Mouse (Mus musculus) adrenal gland, postnatal 36 days (tissue): Measurements from ENCODE around the gene Rbms3. TPM values are rescaled to one million over a fixed set of nuclear protein-coding genes. Genes with fewer than 3 reads are reported as not detected.
A peak's percentile ranks its signal among the peaks of the same experiment; 100 is the strongest.

Source experiments
- DNase-seq, 2 experiments: peaks; one replicate each; pipeline ENCODE4 v3.0.0; 2021; ENCODE audit warnings: mixed read lengths in 1 of 2
- total RNA-seq, 2 experiments: library from RNA; stranded (reverse); gene quantifications; 2 replicates each; pipeline ENCODE4 v1.2.3; 2021

Gene Rbms3
- total RNA-seq, 2 experiments from 2014 or later = 24.3 to 34.3 TPM

DNA sequence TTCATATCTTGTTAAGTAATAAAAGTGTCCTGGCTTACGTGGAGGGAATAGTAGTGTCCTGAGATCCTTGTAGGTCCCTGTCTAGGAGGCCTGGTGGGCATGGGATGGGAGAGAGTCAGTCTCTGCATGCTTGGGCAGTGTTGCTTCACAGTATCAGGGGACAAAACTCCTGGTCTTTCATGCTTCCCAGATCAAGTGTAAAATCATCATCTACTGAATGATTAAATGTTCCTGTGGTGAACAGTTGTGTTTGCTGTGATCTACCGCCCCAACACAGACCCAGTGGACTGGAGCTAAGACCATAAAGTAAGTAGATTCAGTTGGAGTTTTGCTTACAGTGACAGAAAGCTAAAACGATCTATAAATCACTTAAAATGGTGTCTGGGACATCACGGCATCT, 654.4 kb downstream of the Rbms3 start:
- DNase-seq = no peak

DNA sequence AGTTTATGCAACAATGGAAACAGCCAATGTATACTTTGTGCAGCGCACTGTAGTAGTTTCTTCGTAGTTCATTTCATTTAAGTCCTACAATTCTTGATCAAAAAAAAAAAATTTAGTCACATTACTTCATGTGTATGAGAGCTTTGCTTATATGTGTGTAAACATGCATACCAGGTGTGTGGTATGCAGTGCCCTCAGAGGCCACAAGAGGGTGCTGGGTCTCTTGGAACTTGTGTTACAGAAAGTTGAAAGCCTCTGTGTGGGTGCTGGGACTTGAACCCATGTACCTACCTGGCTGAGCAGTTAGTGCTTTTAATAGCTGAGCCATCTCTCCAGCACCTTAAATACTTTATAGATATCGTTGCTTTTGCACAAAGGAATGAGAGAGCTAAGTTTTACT, 655.6 kb downstream of the Rbms3 start:
- no peak for DNase-seq

DNA sequence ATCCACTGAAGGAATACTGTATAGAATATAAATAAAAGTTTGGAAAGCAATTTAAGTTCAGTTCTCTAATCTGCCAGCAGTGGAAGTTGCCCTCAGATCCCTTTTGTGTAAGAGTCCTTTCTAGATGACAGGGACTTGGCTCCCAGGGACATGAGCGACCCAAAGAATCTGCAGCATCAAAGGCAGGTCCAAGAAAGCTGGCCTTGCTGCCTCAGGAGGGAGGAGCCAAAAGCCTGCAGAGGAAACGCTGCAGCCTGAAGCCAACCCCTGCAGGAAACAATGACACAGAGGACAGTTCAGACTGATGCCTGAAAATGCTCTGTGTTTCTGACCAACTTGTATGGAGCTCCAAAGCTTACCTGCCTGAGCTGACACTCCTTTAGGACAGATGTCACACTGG, 656.1 kb downstream of the Rbms3 start:
- peak; percentile 52 to 53 for DNase-seq

DNA sequence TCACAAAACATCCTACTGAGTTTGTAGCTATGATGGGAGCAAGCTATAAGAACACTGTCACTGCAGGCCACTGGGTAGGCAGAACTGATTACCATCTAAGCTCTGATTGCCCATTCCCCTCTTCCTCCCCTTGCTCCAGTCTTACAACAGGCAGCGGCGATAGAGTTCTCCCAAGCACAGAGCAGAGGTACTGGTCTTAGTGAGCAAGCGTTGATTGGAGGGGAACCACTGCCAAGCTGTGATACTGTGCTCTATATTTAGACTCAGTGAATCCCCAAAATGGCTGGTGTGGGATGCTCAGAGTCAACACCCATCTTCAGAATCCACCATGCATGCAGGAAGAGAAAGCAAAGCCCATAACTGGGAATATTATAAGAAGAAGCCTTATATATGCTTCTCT, 662.4 kb downstream of the Rbms3 start:
- DNase-seq = no peak

DNA sequence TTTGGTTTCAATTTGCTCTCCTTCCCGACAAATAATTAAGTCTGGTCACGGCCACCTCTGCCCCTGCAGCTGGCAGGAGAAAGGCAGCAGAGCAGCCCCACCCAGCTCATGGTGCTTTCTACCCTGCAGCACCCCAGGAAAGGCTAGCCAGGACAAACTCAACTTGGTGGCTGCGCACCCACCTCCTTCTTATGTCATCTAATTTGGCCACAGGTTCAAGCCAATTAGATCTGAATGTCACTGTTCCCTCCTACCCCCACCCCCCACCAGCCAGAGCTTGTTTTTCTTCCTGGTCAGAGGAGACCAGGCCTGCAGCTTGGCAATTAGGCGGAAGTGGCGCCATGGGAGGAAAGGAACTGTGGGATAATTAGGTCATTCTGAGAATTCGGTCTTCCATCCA, 664.0 kb downstream of the Rbms3 start:
- peak in 1 of 2 experiments; percentile 19 for DNase-seq

DNA sequence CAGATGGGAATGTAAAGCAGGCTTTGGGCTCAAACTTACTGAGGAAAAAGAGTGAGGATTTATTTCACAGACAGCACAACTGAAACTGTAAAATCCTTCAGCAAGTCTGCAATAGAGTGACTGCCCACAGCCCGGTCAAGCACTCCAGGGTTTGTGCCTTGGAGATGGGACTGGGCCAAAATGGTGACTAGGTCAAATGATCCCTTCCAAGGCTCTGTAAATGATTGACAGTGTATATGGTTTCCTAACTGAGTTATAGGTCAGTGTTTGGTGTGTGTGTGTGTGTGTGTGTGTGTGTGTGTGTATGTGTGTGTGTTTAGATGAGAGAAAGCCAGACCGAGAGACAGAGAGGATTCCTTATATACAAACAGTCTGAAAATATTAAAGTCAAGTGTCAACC, 673.6 kb downstream of the Rbms3 start:
- DNase-seq = no peak

DNA sequence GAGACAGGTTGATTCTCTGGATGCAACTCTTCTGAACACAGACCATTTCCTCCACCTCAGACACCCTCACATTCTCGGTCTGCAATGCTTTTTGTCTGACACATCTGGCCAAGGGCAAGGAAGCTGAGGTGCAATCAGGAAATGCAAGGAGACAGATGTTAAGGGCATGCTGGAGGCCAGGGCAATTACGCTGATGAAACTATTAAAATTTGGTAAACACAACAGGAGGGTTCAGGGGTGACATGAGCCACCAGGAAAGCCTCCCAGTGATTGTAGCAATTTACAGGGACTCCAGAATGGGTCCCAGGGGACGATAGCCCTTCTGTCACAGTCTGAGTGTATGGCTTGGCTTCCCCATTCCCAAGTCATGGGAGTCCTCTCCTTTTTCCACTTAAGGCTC, 681.5 kb downstream of the Rbms3 start:
- DNase-seq = no peak

DNA sequence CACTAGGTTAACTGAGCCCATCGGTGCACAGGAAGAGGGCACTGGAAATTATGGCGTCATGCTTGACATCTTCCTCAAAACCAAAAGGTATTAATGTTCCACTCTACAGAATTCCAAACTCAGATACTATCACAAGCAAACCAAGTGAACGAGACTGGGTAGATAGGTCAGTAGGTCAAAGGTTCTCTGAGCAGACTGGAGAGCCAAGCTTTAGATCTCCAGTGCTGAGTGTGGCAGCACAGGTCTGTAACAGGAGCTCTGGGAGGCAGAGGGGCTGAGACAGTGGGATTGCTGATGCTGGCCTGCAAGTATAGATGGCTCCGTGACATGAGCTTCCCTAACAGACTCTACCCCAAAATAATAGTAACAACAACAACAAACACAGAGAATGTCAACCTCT, 682.3 kb downstream of the Rbms3 start:
- no peak for DNase-seq

DNA sequence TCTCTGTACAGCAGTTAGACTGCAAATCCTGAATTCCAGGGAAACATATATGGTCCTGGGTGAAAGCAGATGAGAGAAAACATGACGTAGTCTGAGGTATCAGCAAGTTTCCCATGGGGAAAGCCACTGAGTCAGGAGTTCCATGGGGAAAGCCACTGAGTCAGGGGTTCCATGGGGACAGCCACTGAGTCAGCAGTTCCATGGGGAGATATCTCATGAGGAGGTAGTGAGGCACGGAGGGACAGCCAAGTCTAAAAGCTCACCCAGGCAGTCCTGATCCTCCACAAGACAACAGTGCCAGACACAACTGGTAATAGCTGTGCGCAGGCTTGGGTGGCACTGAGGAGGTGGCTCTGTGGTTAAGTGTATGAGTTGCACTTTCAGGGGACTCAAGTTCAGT, 682.9 kb downstream of the Rbms3 start:
- peak; percentile 16 to 19 for DNase-seq

DNA sequence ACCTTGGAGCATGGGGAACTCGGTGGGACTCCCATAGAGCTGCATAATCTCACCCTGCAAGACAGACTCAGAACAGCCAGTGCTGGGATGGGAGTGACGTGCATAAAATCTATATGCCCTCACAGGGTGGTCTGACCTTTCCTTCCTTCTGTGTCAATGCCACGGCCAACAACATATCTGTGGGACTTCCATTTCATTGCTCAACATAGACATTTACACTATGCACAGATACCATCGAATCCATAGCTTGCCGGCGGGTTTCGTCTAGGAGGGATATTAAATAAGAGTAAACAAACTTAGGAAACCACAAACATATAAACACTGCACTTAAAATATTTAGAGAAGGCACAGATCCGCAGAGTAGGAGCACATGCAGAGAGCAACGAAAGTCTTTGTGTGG, 684.0 kb downstream of the Rbms3 start:
- DNase-seq = no peak

DNA sequence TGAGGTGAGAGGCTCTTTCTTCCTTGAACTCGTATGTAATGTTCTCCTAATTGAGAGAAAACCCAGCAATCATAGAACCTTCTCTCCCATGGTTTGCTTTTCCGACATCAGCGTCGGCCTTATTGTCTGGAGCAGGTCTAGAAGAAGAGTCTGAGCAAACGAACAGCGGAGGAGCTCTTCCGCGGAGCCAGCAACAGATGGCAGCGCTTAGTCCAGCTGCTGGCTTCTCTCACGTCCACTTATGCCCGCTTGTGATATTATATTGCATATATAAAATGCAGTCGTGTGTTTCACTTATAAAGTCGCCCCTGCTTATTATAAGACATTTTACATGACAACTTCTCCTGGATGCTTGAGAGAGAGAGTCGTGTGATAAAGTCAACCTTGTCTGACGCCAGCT, 685.8 kb downstream of the Rbms3 start:
- DNase-seq = no peak

DNA sequence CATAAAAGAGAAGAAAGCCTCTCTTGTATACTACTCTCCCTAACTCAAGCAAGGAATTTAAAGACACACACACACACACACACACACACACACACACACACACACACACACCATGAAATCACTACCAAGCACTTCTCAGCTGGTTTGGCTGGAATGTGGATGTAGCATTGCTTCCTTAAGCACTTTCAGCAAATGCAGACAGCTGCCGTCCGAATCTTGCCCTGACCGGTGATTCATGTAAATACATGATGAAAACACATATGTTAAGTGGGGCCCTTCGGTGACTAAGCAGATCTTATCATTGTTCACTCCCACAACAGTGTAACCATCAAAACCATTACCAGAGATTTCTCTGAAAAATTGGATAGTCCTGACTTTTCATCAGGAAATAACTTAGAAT, 688.6 kb downstream of the Rbms3 start:
- no peak for DNase-seq

DNA sequence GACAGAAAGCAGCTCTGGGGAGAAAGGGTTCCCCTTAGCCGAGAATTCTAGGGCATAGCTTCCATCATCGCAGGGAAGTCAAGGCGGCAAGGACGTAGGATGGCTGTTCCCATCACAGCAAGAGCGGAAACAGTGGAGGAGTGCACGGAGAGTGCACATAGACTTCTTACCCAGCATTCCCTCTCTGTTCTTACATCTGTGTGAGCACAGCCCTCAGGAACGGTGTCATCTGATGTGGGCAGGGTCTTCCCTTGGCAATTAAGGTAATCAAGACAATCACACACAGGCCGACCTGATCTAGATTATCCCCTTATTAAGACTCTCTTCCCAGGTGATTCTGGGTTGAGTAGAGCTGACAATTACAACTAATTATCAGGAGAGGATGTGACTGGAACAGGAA, 689.0 kb downstream of the Rbms3 start:
- no peak for DNase-seq

DNA sequence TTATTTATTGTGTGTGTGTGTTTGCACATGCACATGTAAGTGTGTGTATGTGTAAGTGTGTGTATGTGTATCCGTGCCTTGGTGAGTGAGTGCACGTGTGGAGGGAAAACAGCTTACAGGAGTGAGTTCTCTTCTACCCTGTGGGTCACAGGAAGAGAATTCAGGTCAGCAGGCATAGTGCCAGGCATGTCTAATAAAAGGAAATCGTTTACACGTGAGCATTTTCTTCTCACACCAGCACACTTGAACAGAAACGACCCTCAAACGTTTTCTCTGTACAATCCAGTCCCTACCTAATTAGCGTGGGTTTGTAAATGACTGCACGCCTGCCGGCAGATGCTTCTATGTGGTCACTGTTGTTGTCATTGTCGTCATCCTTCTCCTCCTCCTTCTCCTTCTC, 701.4 kb downstream of the Rbms3 start:
- no peak for DNase-seq

DNA sequence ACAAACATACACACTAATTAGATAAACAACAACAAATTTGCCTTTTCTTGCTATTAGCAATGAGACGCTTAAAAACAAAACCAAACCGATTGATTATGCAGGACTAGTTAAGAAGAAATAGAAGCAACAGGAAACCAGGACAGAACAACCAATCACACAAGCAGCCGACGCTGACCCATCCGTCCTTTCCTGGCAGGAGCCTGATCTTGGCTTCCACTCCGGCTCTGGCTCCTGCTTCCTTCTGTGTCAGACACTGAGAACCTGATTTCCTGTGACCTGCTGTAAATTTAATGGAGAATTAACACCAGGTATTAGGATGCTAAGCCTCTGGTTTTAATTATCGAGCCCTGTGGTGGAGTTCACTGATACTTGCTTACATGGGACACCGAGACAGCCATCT, 706.6 kb downstream of the Rbms3 start:
- no peak for DNase-seq

DNA sequence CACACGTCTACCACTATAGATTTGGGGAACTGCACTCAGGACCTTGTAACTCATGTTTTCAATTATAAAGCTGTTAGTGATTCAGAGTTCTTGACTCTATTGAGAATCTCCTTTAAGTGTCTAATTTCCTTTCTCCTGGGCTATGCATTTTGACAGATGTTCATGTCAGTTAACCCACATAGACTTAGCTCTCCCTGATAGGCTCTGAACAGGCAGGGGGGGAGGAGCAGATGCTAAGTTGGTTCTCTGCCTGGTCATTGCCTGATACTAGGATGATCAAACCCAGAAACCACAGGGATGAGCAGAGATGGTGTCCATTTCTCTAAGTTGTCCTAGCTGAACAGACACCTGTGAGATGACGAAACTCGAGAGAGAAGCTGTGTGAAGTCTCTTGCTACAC, 707.2 kb downstream of the Rbms3 start:
- no peak for DNase-seq

DNA sequence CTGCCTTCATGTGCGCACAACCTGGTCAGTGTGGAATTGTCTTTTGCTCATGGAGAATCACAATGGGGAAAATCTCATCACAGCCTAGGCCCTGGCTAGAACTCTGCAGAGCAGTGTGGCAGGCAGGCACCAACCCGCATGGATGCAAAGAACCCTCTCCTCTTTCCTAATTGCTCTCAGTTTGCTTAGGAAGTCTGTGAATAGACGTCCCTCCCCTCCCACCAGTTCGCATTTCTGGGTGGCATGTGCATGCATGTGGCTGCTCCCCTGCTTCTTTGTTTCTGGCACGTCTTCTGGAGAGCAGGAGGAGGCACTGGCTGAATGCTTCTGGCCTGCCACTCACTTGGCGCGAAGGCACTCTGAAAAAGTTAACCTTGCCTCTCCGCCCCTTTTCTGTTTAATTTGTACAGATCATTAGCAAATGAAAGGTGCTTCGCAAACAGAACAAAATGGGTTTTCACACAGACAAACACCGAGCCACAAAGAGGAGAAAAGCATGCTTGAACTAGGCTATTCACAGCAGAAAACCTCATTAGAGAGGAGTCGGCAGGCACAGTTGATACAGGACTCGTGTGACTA, 710.2 kb downstream of the Rbms3 start:
- no peak for DNase-seq

DNA sequence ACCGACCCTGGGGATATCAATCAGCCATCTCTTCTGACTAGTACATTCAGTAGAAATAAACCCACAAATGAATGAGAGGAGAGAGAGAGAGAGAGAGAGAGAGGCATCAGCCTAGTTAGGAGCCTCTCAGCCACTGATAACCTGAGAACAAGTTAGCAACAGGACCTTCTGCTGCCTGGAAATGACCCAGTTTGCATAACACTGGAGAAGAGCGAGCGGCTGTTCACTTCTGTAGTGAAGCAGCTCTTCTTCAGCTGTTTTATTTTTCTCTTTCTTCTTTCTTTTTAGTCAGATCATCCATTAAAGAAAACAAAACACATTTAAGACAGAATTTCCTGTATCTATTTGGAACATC, 717.2 kb downstream of the Rbms3 start:
- no peak for DNase-seq

DNA sequence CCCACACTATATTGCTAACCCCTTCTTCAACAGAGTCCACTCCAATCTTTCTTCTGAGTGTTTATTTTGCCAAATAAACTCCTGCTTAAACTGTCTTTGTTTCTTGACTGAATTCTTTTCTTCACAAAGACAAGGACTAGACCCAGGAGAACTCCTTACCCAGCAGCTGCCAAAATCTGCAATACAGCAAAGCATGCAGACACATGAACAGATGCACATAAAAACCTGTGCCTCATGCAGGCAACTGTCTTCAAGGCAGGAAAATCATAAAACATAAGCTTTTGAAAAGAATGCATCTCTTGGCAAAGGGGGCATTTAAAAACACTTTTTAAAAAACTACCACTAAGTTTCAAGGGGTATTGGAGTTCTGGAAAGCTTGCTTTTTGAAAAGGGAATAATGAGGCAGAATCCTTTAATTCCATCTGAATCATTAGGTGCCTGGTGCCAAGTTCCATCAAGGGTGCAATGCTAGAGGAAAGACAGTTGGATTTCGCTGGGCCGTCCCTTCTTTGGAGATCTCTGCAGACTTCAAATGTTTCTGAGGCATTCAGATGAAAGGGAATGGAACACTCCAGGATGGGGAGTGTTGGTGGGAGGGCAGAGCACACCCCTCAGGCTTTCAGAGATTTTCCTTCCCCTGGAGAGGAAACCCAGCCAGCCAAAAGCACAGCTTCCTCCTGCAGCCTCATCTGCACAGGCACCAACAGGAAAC, 717.8 kb downstream of the Rbms3 start:
- peak; percentile 1 to 13 for DNase-seq

DNA sequence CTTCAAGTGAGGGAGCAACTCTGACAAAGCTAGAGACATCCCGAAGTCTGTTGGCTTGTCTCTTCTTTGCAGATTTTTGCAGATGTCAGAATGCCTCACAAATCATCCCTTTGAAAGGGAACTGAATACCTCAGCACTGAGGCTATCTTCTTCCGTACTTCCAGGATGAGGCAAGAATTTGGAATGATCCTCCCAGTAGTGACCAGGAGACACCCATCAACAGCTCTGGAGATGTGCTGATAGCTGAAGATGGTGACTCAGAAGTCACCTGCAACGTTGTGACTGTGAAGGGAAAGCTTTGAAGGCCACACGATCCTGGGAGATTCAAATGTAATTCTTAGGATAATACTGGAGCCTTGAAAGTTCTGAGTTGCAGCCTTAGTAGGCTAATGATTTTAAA, 720.2 kb downstream of the Rbms3 start:
- DNase-seq = no peak

DNA sequence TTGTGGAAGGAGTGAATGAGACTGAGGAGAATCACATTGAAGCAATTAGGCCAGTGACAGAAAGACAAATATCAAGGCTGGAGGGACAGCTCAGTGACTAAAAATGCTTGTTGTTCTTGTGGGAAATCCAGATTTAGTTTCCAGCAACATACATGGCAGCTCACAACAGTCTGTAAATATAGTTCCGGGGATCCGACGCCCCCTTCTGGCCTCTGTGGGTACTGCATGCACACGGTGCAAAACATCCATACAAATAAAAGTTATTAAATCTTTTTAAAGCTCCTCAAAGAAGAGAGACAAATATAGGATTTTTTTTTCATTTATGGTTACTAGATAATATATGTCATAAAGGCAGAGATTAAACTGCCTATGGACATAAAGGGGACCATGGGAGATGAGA, 722.8 kb downstream of the Rbms3 start:
- no peak for DNase-seq

DNA sequence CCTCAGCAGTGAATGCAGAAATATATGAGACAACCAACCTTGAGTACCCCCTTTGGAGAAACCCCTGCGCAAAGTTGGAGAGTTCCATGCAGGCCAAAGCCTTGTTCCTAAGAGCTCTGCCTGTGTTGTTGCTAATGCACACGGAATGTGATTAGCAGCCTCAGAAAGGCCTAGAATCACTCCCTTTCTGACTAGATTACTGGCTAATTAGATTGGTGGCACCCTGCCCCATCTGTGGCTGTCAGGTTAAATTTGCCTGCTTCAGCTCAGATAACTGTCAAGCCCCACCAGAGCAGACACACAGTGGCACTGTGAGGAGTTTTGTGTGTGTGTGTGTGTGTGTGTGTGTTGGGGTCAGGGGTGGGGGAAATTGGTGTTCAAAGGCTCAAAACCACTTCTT, 724.1 kb downstream of the Rbms3 start:
- DNase-seq = peak in 1 of 2 experiments; percentile 2

DNA sequence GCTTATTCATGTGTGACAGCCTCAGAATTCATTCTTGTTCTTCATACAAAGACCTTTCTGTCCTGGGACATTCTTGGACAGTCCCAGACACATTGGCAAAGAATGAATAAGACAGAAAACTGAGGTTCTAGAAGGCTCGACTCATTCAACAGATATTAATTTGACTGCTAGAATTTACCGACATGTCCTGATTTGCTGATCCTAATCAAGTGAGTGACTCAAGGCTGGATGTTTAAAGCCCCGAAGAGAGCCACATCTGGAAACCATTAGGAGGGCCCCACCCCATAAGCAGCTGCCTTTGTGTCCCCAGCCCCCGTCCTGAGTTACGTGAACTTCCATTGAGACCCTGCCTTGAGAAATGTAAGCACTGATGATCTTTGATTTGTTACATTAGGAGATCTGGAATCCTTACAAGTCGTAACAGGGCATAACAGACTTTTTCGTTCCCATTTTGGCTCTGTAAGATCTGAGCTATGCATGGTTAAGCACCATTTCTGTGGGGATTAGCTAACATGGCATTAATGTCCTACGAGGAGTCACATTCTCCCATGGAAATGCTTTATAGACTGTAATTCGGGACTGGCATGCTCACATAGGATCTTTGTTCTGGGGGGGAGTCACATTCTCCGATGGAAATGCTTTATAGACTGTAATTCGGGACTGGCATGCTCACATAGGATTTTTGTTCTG, 726.3 kb downstream of the Rbms3 start:
- DNase-seq = no peak

DNA sequence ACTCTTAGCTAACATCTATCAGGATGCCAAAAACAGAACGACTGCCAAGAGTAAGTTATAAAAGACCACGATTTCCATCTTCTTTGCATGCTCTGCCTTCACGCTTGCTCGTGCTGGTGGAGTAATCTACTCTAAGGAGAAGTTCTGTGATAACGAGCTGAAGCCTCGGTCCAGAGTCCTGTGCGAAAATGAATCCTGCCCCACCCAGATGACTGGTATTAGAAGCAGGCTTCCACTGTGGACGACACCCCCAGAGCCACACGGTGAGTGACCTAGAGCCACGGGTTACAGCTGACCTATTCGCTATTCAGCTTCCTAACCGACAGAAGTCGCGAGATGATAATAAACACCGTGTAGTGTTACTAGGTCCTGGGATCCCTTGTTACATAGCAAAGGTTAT, 730.3 kb downstream of the Rbms3 start:
- DNase-seq = no peak
